ENCODE assay signal across 20 mouse cellular contexts in the genomic region with DNA sequence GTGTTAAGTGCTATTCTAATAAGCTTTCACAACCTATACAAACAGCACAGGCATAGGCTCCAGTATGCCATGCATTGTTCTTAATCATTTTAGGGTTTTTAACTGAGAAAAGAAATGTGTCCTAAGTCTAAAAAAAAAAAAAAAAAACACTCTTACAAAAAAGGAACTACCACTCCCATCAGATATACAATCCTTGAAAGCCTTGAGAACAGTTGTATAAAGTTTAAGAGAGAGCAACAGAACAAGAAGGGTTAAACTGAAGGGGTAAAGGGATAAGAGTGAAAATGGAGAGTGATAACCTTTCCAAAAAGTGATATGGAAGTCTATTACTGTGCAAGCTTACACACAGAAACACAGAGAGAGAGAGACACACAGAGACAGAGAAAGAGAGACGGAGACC. TPM values are rescaled to one million over a fixed set of nuclear protein-coding genes. Genes with fewer than 3 reads are reported as not detected.
DNase-seq lines count a peak whose midpoint lies in the region; ATAC-seq and TF ChIP-seq lines count a peak whose summit lies in the region.
"Had no signal": no experiment of that assay in that cellular context is flagged by ENCODE, and none has a peak within 500 bp of the region (broad histone marks: within the 10 kb centered on the region; RNA-seq: fewer than 3 reads in every experiment).

No protein-coding gene starts in this region.

- TF ChIP-seq CTCF in CH12.LX (conservative IDR thresholded peaks at IDR 0.05 in 1 of 2, IDR thresholded peaks at IDR 0.05 in 1 of 2; ENCODE audit: low read depth in 2 of 2, low read length in 2 of 2), result no peak
- no peak for TF ChIP-seq CTCF in MEL (IDR thresholded peaks at IDR 0.05 in 2 of 3, conservative IDR thresholded peaks at IDR 0.05 in 1 of 3; ENCODE audit: control insufficient read depth in 1 of 3, insufficient read depth in 1 of 3, low read depth in 2 of 3, low read length in 3 of 3, poor library complexity in 1 of 3, severe bottlenecking in 1 of 3)
- TF ChIP-seq CTCF in cerebellum, adult 2 months (IDR thresholded peaks at IDR 0.05; ENCODE audit: borderline replicate concordance, insufficient read depth, low read depth, low read length), result no peak

- H3K27me3 ChIP-seq in CH12.LX (replicated peaks), result no peaks in the 10 kb centered on the region
- no peaks in the 10 kb centered on the region for H3K27me3 ChIP-seq in MEL (ENCODE audit: control insufficient read depth in 1 of 2, insufficient read depth in 2 of 2, low read length in 2 of 2)
- H3K27me3 ChIP-seq in cerebellum, adult 2 months (ENCODE audit: control insufficient read depth, insufficient read depth, low read length), result no peaks in the 10 kb centered on the region
- H3K27me3 ChIP-seq: Patski had no signal

- in situ Hi-C loops in CH12.LX (cut with MboI; ENCODE audit: low pct_ligation_motif_present, low pct_unique_long_range_greater_than_20kb, low sequenced_read_pairs), result loop anchor here (5.0 to 10.0 kb wide), 2 partner anchors 38 to 75 kb away; no protein-coding TSS in a partner anchor

- H3K9ac ChIP-seq in CH12.LX (ENCODE audit: insufficient read depth, low read depth) (no peak overlapping the region), MEL (ENCODE audit: control insufficient read depth, low read depth, low read length, poor library complexity, severe bottlenecking) (no peak overlapping the region)

- WGBS in cerebellum, adult 2 months, result 100% methylated on average over 1 of the region's 1 CpGs

- no peak for DNase-seq in CH12.LX (ENCODE audit: extremely low read depth)
- peak; percentile 58 for DNase-seq in MEL (ENCODE audit: low read depth, low spot score)
- DNase-seq in cerebellum, adult 2 months, result no peak
- DNase-seq: adrenal gland, adult 2 months; adrenal gland, adult 8-10 months; adrenal gland, postnatal 10 days; adrenal gland, postnatal 14 days; adrenal gland, postnatal 25 days; adrenal gland, postnatal 36 days; B cell, adult 2 months; cerebellum, adult 11 months; cerebellum, adult 11-12 months; cerebellum, adult 18-20 months; cerebellum, adult 8-10 months; cerebellum, adult 9-10 months; cerebellum, adult 9-11 months had no signal

- no peak overlapping the region for H3K4me2 ChIP-seq in CH12.LX (ENCODE audit: insufficient read depth, low read depth, poor library complexity, severe bottlenecking)

- no peak for ATAC-seq in activated CD4-positive, CD25-positive, alpha-beta regulatory T cell, adult 4 months
- ATAC-seq: CD4-positive, CD25-positive, alpha-beta regulatory T cell, adult 4 months; Patski had no signal

- no peak for TF ChIP-seq POLR2A in CH12.LX (IDR thresholded peaks at IDR 0.05; ENCODE audit: low read depth, low read length)
- no peak for TF ChIP-seq POLR2A in MEL (IDR thresholded peaks at IDR 0.05; ENCODE audit: control insufficient read depth in 1 of 2, insufficient read depth in 1 of 2, low read depth in 1 of 2, low read length in 2 of 2, poor library complexity in 1 of 2)
- TF ChIP-seq POLR2A in cerebellum, adult 2 months (IDR thresholded peaks at IDR 0.05; ENCODE audit: borderline replicate concordance, insufficient read depth, low read length), result no peak

- peaks cover 26 to 97% of the 10 kb centered on the region in 2 experiments for H3K4me1 ChIP-seq in CH12.LX (ENCODE audit: control insufficient read depth in 1 of 2, insufficient read depth in 2 of 2)
- peaks cover 33 to 37% of the 10 kb centered on the region in 2 experiments for H3K4me1 ChIP-seq in MEL (ENCODE audit: control insufficient read depth in 1 of 2, insufficient read depth in 2 of 2, low read length in 2 of 2)
- H3K4me1 ChIP-seq in cerebellum, adult 2 months (ENCODE audit: control insufficient read depth, insufficient read depth, low read length), result peaks cover 15% of the 10 kb centered on the region; the same call in 1 of the 2 replicates

- no peak for TF ChIP-seq EP300 in CH12.LX (IDR thresholded peaks at IDR 0.05; ENCODE audit: low read length)
- TF ChIP-seq EP300 in MEL (IDR thresholded peaks at IDR 0.05; ENCODE audit: low read depth in 1 of 2, low read length in 2 of 2), result peak; percentile 53 to 78

- TF ChIP-seq RAD21 in CH12.LX (IDR thresholded peaks at IDR 0.05; ENCODE audit: low read depth, low read length) (no peak), MEL (IDR thresholded peaks at IDR 0.05; ENCODE audit: low read depth, low read length) (no peak; the same call in 1 of the 2 replicates)

- H3K27ac ChIP-seq in CH12.LX (ENCODE audit: insufficient read depth, low read depth) (no peak overlapping the region), MEL (ENCODE audit: control insufficient read depth, low read depth, low read length) (0 out of 2 replicates have a peak overlapping the region, but pooled peaks have one; percentile 14)
- no peak overlapping the region for H3K27ac ChIP-seq in cerebellum, adult 2 months (ENCODE audit: insufficient read depth, low read length)

- H3K9me3 ChIP-seq in CH12.LX (replicated peaks; ENCODE audit: low read length) (no peaks in the 10 kb centered on the region), MEL (replicated peaks; ENCODE audit: insufficient read depth, low read length) (no peaks in the 10 kb centered on the region)
- H3K9me3 ChIP-seq: G1E had no signal

- dilution Hi-C loops in CH12.LX (cut with MboI; ENCODE audit: extremely low pct_ligation_motif_present, extremely low pct_unique_long_range_greater_than_20kb, low sequenced_read_pairs), result no loop called here

- H3K36me3 ChIP-seq in CH12.LX (replicated peaks in 1 of 2; ENCODE audit: control insufficient read depth in 1 of 2, insufficient read depth in 1 of 2, low read length in 1 of 2) (peaks cover 0 to 11% of the 10 kb centered on the region in 2 experiments), MEL (ENCODE audit: control insufficient read depth in 1 of 2, insufficient read depth in 2 of 2, low read length in 2 of 2) (peaks cover 0 to 53% of the 10 kb centered on the region in 2 experiments; a peak in 2 of 4 replicates)

- H3K4me3 ChIP-seq in CH12.LX (replicated peaks in 1 of 3; ENCODE audit: low read depth in 2 of 3, low read length in 2 of 3, poor library complexity in 1 of 3) (no peak overlapping the region), MEL (ENCODE audit: control insufficient read depth in 1 of 2, insufficient read depth in 1 of 2, low read depth in 2 of 2, low read length in 2 of 2) (no peak overlapping the region; a peak in 1 of 4 replicates)
- no peak overlapping the region for H3K4me3 ChIP-seq in cerebellum, adult 2 months (replicated peaks; ENCODE audit: insufficient read depth, low read depth, low read length)

- peaks cover 86% of the 10 kb centered on the region for H3K79me2 ChIP-seq in CH12.LX (replicated peaks; ENCODE audit: control insufficient read depth, extremely low read depth, insufficient read depth, poor library complexity, severe bottlenecking)
- peaks cover 16% of the 10 kb centered on the region for H3K79me2 ChIP-seq in MEL (ENCODE audit: control insufficient read depth, insufficient read depth, low read length, poor library complexity)

TF ChIP-seq in CH12.LX, 34 proteins besides CTCF, POLR2A, EP300 and RAD21:
- TF ChIP-seq ZNF384 (IDR thresholded peaks at IDR 0.05; ENCODE audit: low read depth, low read length), result peak; percentile 60; the same call in 1 of the 2 replicates
- no peak for TF ChIP-seq MAX (IDR thresholded peaks at IDR 0.05; ENCODE audit: low read length)

TF ChIP-seq in MEL, 35 proteins besides CTCF, POLR2A, EP300 and RAD21 (continues in another document):
- TF ChIP-seq USF2 (IDR thresholded peaks at IDR 0.05; ENCODE audit: borderline replicate concordance in 1 of 2, insufficient read depth in 1 of 2, low read depth in 1 of 2, low read length in 2 of 2) (no peak), MXI1 (IDR thresholded peaks at IDR 0.05; ENCODE audit: low read depth, low read length) (no peak), E2F4 (IDR thresholded peaks at IDR 0.05; ENCODE audit: borderline replicate concordance, low read depth, low read length) (no peak), ZNF384 (IDR thresholded peaks at IDR 0.05; ENCODE audit: low read depth, low read length) (peak; percentile 99), POLR2AphosphoS2 (IDR thresholded peaks at IDR 0.05; ENCODE audit: low read length) (no peak), TAL1 (IDR thresholded peaks at IDR 0.05; ENCODE audit: low read length) (no peak), MAFK (IDR thresholded peaks at IDR 0.05; ENCODE audit: borderline replicate concordance, low read depth, low read length) (no peak), TCF12 (IDR thresholded peaks at IDR 0.05; ENCODE audit: low read depth, low read length) (0 out of 2 replicates have a peak, but pooled peaks have one; percentile 12), TBP (IDR thresholded peaks at IDR 0.05; ENCODE audit: low read depth, low read length) (no peak), KAT2A (conservative IDR thresholded peaks at IDR 0.05; ENCODE audit: low read depth, low read length) (no peak), ZKSCAN1 (IDR thresholded peaks at IDR 0.05; ENCODE audit: low read depth, low read length) (peak; percentile 58; the same call in 1 of the 2 replicates), MAZ (IDR thresholded peaks at IDR 0.05; ENCODE audit: low read depth, low read length) (no peak), MYB (IDR thresholded peaks at IDR 0.05; ENCODE audit: low read depth, low read length) (no peak), MEF2A (IDR thresholded peaks at IDR 0.05; ENCODE audit: extremely low read depth, insufficient replicate concordance, low read depth, low read length, poor library complexity, severe bottlenecking) (no peak), ZMIZ1 (IDR thresholded peaks at IDR 0.05; ENCODE audit: low read depth, low read length) (no peak), NRF1 (IDR thresholded peaks at IDR 0.05; ENCODE audit: insufficient read depth, low read depth, low read length, poor library complexity, severe bottlenecking) (no peak), ETS1 (IDR thresholded peaks at IDR 0.05; ENCODE audit: low read depth, low read length) (peak; percentile 64; the same call in 1 of the 2 replicates), MAX (IDR thresholded peaks at IDR 0.05; ENCODE audit: low read length) (no peak), BHLHE40 (IDR thresholded peaks at IDR 0.05; ENCODE audit: borderline replicate concordance, low read depth, low read length) (no peak), ELF1 (IDR thresholded peaks at IDR 0.05; ENCODE audit: low read depth, low read length) (no peak), UBTF (IDR thresholded peaks at IDR 0.05; ENCODE audit: borderline replicate concordance, insufficient read depth, low read depth, low read length) (no peak)

RNA-seq across cellular contexts. Expression of a gene that starts 7.5 kb away (rescaled TPM):
- 97.9 and 99.1 TPM in 2 replicates for total RNA-seq in CH12.LX (2012; rRNA removed)
- total RNA-seq in CH12.LX (2014; rRNA removed), result 215 and 227 TPM in 2 replicates
- polyA plus RNA-seq in CH12.LX (2012; ENCODE audit: insufficient read length, low read depth), result 84.7 and 97.4 TPM in 2 replicates
- 31.4 and 33.4 TPM in 2 replicates for total RNA-seq in MEL (2012; rRNA removed)
- polyA plus RNA-seq in MEL (2012; ENCODE audit: insufficient read depth in 1 of 2, insufficient read length in 2 of 2, low read depth in 1 of 2, low replicate concordance in 2 of 2, missing spikeins in 1 of 2), result 10 to 100 TPM; 30.1 to 47.4 TPM
- 60.8 and 61.5 TPM in 2 replicates for polyA plus RNA-seq in cerebellum, adult 2 months (2012; rRNA removed)
- polyA plus RNA-seq in activated CD4-positive, CD25-positive, alpha-beta regulatory T cell, adult 4 months (2017; shearing (Covaris generic)), result 100 to 1,000 TPM; 286 to 321 TPM
